Mouse (Mus musculus): ENCODE results near the gene Lrp10. TPM values are rescaled to one million over a fixed set of nuclear protein-coding genes. Genes with fewer than 3 reads are reported as not detected.
A peak's percentile ranks its signal among the peaks of the same experiment; 100 is the strongest.

Lrp10 gene
- total RNA-seq, 2 experiments from 2014 or later = 63.2 to 65.6 TPM

DNA sequence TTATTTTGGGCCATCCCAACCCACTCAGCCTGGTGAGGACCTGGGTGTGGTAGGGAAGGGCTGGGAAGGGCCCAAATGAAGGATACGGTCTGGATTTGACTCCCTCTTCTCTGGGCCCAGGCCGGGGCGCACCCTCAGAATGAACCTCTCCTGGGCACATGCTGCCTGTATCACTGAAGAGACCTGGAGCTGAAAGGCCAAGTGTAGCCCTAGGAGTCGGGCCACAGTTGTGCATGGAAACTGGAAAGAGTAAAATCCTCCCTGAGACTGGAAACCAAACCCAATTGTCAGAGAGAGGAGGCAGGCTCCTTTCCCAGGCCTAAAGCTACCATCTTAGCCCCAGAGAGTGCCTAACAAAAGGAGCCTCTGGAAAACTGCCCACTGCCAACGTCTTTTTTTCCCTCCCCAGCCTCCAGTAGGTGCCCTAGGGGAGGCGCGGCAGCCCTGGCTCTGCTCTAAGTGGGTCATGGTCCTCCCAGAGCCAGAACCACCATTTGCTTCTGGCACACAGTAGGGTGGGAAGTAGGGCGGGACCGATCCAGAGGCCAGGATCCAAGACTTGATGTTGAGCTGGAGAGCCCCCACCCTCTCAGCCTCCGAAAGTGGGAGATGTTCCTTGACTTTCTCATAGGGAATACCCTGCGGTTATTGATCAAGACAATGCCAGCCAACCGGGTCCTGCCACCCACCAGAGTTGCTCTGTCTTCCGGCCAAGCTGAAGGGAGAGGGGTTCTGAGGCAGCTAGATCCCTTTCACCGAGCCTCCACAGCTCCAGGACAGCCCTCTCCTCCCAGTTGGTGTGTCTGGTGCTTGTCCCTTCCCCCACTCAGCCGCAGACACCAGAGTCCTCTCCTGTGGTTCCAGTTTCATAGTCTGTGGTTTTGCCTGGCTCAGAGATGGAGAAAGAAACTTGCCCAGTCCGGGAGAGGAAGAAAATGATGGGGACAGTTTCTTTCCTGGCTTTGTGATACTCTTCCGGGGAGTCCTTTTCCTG is 30.8 kb upstream of the Lrp10 start:
- intact Hi-C loops (cut with DNase I) = no loop called here
- peak in 1 of 2 experiments; percentile 47 for DNase-seq

DNA sequence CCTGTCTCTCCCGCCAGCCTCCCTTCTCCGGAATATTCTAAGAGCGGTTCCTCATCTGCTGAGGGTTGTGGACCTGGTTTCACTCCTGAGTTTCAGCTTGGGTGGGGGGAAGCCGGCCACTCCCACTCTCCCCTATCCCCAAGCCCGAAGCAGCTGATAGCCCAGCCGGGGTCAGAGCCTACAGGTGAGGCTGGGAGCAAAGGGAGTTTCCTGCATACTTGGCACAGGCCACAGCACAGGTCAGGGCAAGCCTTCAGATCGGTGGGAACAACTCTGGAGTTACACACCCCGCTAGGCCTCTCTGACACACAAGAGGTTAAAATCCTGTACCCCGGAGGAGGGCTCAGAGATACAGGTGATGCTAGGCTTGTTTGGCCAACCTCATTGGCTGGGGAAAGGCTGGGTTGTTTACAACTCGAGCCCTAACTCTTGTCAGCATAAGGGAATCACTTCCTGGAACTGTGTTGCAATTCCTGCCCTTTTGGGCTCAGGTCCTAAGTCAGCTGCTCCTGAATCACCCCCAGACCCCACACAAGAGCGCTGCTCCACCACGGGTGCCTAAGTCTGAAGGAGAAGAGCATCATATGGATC is 29.9 kb upstream of the Lrp10 start:
- DNase-seq = peak in 1 of 2 experiments; percentile 42
- intact Hi-C loops (cut with DNase I) = no loop called here

DNA sequence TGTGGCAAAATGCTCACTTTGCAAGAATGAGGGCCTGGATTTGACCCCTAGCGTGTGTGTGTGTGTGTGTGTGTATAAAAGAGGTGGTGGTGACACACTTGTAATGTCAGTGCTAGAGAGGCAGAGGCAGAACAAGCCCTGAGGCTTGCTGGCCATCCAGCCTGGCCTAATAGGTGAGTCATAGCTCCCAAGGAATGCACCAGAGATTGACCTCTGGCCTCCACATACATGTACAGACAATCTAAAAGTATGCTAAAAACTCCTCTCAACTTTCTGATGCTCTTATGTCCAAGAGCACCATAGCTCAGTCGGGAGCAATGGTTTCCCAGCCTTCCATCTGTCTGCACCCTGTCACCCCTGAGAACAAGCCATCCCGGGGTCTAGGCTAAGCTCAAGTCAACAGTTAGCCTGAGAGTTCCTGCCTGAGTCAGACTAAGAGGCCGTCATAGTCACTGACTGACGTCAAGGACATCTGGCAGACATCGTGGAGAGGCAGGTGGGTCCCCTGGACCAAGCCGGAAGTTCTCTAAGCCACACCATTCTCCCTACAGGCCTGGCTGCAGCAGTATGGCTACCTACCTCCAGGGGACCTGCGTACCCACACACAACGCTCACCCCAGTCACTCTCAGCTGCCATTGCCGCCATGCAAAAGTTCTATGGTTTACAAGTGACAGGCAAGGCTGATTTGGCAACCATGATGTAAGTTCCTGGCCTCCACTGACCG is 28.6 kb upstream of the Lrp10 start:
- DNase-seq = no peak
- intact Hi-C loops (cut with DNase I) = no loop called here

DNA sequence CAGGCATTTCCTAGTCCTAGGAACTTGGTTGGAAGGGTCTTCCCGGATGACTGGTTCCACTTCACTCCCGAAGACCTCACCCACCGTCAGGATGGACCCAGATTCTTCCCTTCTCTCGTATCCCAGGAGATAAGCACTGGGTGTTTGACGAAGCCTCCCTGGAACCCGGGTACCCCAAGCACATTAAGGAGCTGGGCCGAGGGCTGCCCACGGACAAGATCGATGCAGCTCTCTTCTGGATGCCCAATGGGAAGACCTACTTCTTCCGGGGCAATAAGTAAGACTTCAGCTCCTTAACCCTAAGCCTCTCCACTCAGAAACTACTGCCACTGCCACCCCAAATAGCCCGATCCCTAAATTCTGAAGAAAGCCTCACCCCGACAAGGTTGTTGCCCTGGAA is 24.8 kb upstream of the Lrp10 start:
- no peak for DNase-seq
- intact Hi-C loops (cut with DNase I) = no loop called here

DNA sequence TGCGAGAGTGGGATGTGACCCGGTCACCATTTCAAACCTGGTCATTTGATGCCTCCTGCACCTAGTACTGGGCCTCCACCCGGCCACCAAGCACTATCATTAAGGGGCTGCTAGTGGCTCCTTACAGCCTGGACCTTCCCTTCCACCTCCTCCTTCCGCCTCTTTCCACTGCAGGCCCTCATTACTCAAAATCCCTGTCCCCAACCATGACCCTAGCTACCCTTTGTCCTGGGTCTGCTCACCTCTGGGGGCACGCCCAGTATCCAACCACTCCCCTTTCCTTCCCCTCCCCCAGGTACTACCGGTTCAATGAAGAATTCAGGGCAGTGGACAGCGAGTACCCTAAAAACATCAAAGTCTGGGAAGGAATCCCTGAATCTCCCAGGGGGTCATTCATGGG is 24.3 kb upstream of the Lrp10 start:
- DNase-seq = no peak
- intact Hi-C loops (cut with DNase I) = no loop called here

DNA sequence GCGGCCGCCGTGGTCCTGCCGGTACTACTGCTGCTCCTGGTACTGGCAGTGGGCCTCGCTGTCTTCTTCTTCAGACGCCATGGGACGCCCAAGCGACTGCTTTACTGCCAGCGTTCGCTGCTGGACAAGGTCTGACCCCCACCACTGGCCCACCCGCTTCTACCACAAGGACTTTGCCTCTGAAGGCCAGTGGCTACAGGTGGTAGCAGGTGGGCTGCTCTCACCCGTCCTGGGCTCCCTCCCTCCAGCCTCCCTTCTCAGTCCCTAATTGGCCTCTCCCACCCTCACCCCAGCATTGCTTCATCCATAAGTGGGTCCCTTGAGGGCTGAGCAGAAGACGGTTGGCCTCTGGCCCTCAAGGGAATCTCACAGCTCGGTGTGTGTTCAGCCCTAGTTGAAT is 23.4 kb upstream of the Lrp10 start:
- no peak for DNase-seq
- intact Hi-C loops (cut with DNase I) = no loop called here

DNA sequence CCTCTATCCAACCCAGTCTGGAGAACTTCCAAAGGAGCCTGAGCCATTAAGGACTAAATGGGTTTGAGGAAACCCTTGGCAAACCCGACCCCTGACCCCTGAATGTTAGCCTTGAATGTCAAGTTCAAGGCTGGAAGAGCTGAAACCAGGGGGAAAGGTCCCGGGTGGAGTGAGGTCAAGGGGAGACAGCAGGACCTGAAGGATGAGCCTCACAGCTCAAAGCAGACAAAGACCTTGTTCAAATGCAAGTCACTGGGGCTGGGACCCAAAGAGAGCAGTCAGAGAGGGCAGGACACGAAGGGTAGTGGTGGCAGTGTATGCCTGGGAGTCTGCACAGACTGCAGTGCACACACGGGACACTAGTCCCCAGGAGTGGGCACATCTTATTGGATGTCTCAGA is 22.6 kb upstream of the Lrp10 start:
- intact Hi-C loops (cut with DNase I) = no loop called here
- DNase-seq = no peak

DNA sequence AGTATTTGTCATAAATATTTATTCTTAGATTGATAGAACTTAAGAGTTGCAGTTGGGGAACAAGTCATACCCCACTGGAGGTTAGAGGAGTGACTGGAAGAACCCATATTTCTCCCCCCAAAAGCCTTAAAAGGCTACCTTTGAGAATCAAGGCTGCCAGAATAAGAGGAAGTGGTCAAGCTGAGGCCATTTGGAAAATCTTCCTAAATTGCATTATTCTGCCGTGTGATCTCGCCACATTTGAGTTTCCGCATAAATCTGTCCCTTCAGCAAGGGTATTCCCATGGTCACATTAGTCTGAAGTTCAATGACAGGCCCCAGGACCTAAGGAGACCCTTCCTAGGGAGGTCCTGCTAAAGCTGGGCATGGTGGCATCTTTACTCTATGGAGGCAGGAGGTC is 21.4 kb upstream of the Lrp10 start:
- no peak for DNase-seq
- intact Hi-C loops (cut with DNase I) = no loop called here

DNA sequence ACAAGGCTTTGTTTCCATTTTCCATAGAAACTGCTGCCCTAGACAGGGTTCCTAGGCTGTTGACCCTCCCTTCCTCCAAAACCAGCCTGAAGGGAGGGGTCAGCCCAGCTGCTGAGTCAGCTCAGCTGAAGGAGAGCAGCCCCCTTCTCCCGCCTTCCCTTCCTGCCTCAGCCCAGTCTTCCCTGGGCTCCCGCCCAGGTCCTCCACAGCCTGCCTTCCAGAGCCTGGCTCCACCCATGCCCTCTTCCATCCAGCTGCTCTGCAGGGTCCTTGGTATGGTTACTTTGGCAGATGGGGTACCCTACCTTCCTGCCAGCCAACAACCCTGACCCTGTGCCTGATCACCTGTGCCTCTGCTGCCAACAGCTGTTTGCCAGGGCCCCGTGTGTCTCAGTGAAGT is 20.7 kb upstream of the Lrp10 start:
- DNase-seq = peak; percentile 66 to 76
- intact Hi-C loops (cut with DNase I) = no loop called here

DNA sequence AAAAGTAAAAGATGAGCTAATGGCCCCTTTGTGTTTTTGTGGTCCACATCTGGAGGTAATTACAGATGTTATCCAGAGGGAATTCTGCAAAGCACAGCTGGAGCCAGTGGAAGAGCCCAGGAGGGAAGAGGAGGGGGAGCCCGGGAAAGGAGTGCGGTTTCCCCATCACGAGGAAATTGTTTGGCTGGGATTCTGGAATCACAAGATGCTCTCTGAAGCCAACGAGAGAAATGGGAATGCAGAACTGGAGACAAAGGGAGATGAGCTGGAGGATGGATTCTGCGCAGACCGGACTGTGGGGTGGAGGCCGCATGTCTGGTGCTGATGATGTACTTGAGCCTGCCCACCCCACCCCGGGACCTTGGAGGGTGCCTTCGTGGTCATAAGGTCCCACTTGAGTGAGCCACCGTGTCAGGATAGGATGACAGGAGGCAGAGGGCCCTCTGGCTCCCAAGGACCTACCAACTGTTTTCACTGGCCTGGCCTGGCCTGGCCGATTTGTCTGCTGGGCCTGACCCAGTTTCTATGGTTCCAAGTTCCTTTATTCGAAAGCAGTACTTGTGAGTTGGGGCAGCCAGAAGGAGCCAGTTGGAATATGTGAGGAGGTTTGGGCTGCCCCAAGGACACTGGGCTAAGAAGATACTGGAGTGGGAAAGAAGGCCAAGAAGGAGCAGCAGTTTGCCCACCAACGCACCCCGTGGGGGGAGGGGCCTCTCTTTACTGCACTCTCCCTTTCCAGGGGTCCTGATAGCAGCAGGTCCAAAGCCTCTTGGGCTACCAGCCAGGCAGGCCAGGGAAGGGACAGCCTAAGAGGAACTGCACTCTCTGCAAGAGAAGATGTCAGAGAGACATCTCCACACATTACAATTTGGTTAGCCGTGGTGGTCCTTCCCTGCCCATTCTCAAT is 20.0 kb upstream of the Lrp10 start:
- intact Hi-C loops (cut with DNase I) = no loop called here
- DNase-seq = peak; percentile 62 to 73

DNA sequence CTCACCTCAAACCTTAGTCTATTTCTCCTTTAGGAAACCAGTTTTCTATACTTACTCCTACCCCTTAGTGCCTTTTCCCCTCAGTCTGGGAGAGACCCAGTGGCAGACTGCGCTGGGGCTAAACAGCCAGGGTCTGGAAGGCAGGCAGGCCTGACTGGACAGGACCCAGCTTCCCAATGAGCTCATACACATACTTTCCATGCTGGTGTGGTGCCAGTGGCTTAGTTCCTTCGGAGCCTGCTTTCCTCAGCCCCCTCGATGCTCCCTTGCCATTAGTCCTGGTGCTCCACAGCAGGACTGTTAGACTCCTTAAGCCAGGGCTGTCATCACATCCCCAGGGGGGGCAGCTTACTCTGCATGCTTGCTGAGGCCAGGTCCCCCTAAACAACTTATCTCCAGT is 18.5 kb upstream of the Lrp10 start:
- intact Hi-C loops (cut with DNase I) = loop anchor here (5.0 kb wide), 3 partner anchors 33 to 83 kb away; partner anchors contain the start of gene Oxa1l

DNA sequence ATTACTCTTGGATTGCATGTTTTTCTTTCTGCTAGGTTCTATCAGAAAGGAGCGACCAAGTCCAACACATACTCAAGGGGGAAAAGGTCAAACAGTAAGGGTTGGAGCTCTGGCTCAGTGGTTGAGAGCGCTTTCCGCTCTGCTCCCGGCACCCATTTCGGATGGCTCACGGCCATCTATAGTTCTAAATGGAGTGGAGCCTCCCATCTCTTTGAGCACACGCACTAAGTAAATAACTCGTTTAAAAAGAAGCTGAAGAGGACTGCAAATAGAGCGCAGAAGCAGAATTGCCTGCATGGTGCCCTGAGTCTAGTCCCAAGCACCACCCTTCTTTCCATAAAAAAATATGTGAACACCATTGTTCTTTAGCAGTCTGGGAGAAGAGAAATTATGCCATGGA is 10.4 kb upstream of the Lrp10 start:
- intact Hi-C loops (cut with DNase I) = no loop called here
- no peak for DNase-seq

More for the DNA sequence above, 18.5 kb upstream of the Lrp10 start:
- peak; percentile 54 to 76 for DNase-seq

DNA sequence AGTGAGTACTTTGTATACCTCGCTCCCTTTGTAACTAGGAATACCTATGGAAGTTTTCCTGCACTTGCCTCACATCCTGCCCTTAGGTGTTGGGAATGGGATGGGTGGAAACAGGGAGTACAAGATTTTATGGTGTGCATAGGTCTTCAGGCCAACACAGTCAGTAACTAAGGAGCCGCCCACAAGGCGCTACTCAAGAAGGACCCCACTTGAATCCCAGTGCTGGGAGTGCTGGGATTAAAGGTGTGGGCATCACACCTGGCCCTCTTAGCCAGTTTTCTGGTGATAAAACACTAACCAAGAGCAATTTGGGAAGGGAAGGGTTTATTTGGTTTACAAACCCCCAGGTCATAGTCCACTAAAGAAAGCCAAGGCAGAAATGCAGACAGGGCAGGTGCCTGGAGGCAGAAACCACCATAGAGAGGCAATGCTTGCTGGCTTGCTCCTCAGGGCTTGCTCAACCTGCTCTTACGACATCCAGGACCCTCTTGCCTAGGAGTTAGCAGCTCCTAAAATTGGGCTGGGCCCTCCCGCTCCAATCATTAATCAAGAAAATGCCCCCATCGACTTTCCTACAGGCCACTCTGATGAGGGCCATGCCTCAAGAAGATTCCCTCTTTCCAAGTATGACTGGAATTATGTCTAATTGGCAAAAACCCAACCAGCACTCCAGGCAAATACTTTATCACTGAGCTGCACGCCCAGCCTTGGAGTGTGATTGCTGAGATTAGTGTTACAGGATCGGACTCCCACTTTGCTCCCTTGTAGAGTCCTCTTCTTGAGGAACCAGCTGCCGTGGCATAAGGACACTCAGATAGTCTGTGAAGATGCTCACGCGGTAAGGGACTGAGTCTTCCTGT is 9.0 kb upstream of the Lrp10 start:
- DNase-seq = no peak
- intact Hi-C loops (cut with DNase I) = no loop called here

DNA sequence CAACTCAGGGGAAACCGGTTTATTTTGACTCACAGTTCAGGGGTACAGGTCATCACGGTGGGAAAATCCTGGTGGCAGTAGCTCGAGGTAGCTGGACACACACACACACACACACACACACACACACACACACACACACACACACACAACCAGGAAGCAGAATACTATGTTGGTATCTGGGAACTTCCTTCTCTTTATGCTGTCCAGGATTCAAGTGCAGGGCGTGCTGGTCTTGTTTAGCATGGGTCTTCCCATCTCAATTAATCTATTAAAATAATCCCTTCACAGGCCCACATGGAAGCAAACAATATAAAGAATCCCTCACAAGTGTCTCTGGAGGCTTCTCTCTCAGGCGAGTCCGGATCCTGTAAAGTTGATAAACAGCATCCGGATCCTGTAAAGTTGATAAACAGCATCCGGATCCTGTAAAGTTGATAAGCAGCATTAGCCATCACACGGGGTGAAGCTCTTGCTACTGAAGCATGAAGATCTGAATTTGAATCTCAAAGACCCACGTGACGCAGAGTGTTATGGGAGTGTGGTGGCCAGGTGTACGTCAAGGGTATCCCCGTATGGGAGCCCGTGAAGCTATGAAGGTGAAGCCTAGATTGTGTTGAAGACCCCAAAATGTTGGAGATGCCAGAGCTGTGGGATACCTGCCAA is 5.9 kb upstream of the Lrp10 start:
- intact Hi-C loops (cut with DNase I) = no loop called here
- no peak for DNase-seq

DNA sequence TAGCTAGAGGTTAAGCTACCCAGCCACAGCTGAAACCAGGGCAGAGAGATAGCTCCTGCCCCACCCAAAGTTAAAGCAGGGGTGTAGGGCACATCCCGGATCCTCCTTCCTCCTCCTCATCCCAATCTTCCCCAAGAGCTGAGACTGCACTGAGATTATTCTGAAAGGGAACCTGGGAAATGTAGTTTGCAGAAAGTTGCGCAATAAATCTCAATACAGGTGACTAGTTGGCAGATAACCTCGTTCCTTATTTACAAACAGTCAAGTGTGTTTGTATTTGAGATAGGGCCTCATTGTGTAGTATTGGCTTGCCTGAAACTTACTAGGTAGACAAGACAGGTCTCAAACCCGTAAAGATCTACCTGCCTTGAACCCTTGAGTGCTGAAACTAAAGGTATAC is 1.8 kb upstream of the Lrp10 start:
- no peak for DNase-seq
- intact Hi-C loops (cut with DNase I) = no loop called here

DNA sequence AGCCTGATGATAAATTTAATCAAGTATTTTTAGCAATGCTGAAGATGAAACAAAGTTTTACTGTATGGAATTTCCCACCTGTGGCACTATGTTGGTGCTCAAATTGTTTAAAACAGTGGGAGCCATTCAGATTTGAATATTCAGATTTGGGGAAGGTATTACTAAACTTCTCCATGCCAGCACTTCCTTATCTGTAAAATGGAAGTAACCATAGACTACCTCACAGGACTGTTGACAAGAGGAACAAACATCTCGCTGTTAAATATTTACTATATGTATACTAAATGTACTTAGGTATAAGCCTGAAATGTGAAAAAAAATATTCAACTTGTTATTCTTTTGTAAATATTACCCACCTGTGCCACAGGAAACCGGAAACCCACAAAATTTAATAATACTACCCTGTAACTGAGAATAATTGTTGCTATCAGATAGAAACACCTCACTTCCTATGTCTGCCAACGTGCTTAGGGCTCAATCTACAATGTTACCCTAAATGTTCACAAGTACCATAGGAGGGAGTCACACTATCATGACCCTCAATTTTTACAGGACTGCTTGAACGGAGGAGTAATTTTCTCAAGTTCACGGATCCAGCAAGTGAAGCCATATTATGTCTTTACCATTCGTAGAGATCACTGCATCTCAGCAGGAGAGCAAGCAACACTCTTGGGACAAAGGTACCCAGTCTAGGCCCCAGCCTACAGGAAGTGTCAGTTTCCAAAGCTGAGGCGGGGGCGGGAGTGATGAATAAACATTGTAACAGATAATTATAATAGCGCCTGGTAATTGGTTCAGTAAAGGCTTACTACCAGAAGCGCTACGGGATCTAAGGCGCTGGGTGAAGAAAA is 604 bp upstream of the Lrp10 start:
- no peak for DNase-seq
- intact Hi-C loops (cut with DNase I) = no loop called here

DNA sequence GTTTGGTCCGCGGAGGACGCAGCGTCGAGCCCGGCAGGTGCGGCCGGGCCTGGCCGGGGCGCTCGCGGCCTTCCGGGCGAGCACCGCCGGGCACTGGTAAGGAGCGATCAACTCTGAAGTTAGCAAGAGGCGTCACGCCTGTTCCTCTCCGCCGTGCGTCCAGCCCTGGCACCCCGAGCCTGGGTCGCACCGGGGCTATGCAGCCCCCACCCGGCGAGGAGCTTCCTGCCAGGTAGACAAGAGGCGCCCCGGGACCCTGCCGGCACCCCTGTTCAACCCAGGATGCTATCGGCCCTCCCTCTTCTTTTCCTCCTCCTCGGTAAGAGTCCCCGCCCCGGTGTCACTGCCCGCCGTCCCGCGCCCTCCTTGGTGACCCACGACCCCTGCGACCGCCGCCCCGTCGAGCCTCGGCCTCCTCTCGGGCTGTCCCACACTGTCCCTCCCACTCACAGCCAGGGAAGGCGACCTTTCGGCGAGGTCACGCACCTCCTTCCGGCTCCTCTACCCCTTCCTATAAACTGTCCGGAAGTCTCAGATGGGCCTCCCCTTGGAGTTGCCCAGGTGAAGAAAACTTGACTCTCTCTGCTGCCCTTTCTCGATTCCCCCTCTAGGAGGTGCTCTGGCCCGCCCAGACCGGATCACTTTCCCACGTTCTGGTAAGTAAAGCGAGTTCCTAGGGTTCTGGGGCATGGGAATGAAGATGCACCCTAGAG is 512 bp downstream of the Lrp10 start:
- intact Hi-C loops (cut with DNase I) = loop anchor here (5.0 kb wide), 2 partner anchors 48 to 102 kb away; partner anchors contain the start of gene Oxa1l
- peak; percentile 59 to 69 for DNase-seq
